Mouse (Mus musculus): ENCODE data around the gene Fanci. TPM values are rescaled to one million over a fixed set of nuclear protein-coding genes. Genes with fewer than 3 reads are reported as not detected.

The Fanci gene
- 0.10 and 0.17 TPM in 2 replicates for polyA plus RNA-seq (2012; rRNA removed)

GRCm38 (mm10) chr7:79391883-79392649, at the start of gene Fanci:
Gene Fanci (plus strand): TSS chr7:79391929.
- TF ChIP-seq POLR2A (IDR thresholded peaks at IDR 0.05; ENCODE audit: low read depth, low read length) (no peak), CTCF (conservative IDR thresholded peaks at IDR 0.05; ENCODE audit: insufficient read depth, insufficient read length, low read depth, low read length) (no peak)
- Histone ChIP-seq H3K27me3 (replicated peaks; ENCODE audit: control insufficient read depth, insufficient read depth, low read length) (no peaks in the 10 kb centered on the region), H3K4me3 (ENCODE audit: insufficient read depth, low read depth, low read length) (peak within 1 kb of the TSS; percentile 84), H3K27ac (ENCODE audit: insufficient read depth, low read depth, low read length) (peak within 1 kb of the TSS; percentile 62; the same call in 1 of the 2 replicates), H3K4me1 (ENCODE audit: control insufficient read depth, insufficient read depth, low read length) (no peaks in the 10 kb centered on the region; the same call in 1 of the 2 replicates), H3K36me3 (ENCODE audit: control insufficient read depth, insufficient read depth, low read length) (no peaks in the 10 kb centered on the region)
- peak; percentile 96 for DNase-seq
- under 1% methylated on average over 44 of the region's 44 CpGs for WGBS

GRCm38 (mm10) chr7:79345902-79346301, 45.8 kb upstream of the Fanci start:
- no peaks in the 10 kb centered on the region for H3K36me3 ChIP-seq (ENCODE audit: control insufficient read depth, insufficient read depth, low read length)
- peak; percentile 60 for DNase-seq
- TF ChIP-seq CTCF (conservative IDR thresholded peaks at IDR 0.05; ENCODE audit: insufficient read depth, insufficient read length, low read depth, low read length) (peak; percentile 47), POLR2A (IDR thresholded peaks at IDR 0.05; ENCODE audit: low read depth, low read length) (no peak)
- no peak overlapping the region for H3K4me3 ChIP-seq (ENCODE audit: insufficient read depth, low read depth, low read length)
- 57% methylated on average over 4 of the region's 4 CpGs for WGBS
- H3K27me3 ChIP-seq (replicated peaks; ENCODE audit: control insufficient read depth, insufficient read depth, low read length) = no peaks in the 10 kb centered on the region
- no peaks in the 10 kb centered on the region for H3K4me1 ChIP-seq (ENCODE audit: control insufficient read depth, insufficient read depth, low read length)
- H3K27ac ChIP-seq (ENCODE audit: insufficient read depth, low read depth, low read length) = no peak overlapping the region

- H3K36me3 ChIP-seq (ENCODE audit: control insufficient read depth, insufficient read depth, low read length) = no peaks in the 10 kb centered on the region
- no peak for TF ChIP-seq CTCF (conservative IDR thresholded peaks at IDR 0.05; ENCODE audit: insufficient read depth, insufficient read length, low read depth, low read length)
- TF ChIP-seq POLR2A (IDR thresholded peaks at IDR 0.05; ENCODE audit: low read depth, low read length) = no peak
- no peak overlapping the region for H3K4me3 ChIP-seq (ENCODE audit: insufficient read depth, low read depth, low read length)
- peak; percentile 13 for DNase-seq
- WGBS = 70% methylated on average over 8 of the region's 8 CpGs
- H3K4me1 ChIP-seq (ENCODE audit: control insufficient read depth, insufficient read depth, low read length) = no peaks in the 10 kb centered on the region
- no peak overlapping the region for H3K27ac ChIP-seq (ENCODE audit: insufficient read depth, low read depth, low read length)
- no peaks in the 10 kb centered on the region for H3K27me3 ChIP-seq (replicated peaks; ENCODE audit: control insufficient read depth, insufficient read depth, low read length)
Measured at GRCm38 (mm10) chr7:79346555-79347075, 45.1 kb upstream of the Fanci start.

- Histone ChIP-seq H3K4me3 (ENCODE audit: insufficient read depth, low read depth, low read length) (no peak overlapping the region), H3K36me3 (ENCODE audit: control insufficient read depth, insufficient read depth, low read length) (no peaks in the 10 kb centered on the region), H3K27me3 (replicated peaks; ENCODE audit: control insufficient read depth, insufficient read depth, low read length) (no peaks in the 10 kb centered on the region), H3K27ac (ENCODE audit: insufficient read depth, low read depth, low read length) (no peak overlapping the region), H3K4me1 (ENCODE audit: control insufficient read depth, insufficient read depth, low read length) (no peaks in the 10 kb centered on the region)
- WGBS = 83% methylated on average over 13 of the region's 13 CpGs
- TF ChIP-seq POLR2A (IDR thresholded peaks at IDR 0.05; ENCODE audit: low read depth, low read length) = no peak
- no peak for TF ChIP-seq CTCF (conservative IDR thresholded peaks at IDR 0.05; ENCODE audit: insufficient read depth, insufficient read length, low read depth, low read length)
- no peak for DNase-seq
Measured at GRCm38 (mm10) chr7:79347108-79347813, 44.5 kb upstream of the Fanci start.

GRCm38 (mm10) chr7:79348816-79349215, 42.9 kb upstream of the Fanci start:
- no peak for DNase-seq

GRCm38 (mm10) chr7:79349738-79350386, 41.9 kb upstream of the Fanci start:
- Histone ChIP-seq H3K36me3 (ENCODE audit: control insufficient read depth, insufficient read depth, low read length) (peaks cover 3% of the 10 kb centered on the region), H3K27me3 (replicated peaks; ENCODE audit: control insufficient read depth, insufficient read depth, low read length) (no peaks in the 10 kb centered on the region)

More at GRCm38 (mm10) chr7:79348816-79349215, 42.9 kb upstream of the Fanci start:
- H3K27ac ChIP-seq (ENCODE audit: insufficient read depth, low read depth, low read length) = no peak overlapping the region
- TF ChIP-seq CTCF (conservative IDR thresholded peaks at IDR 0.05; ENCODE audit: insufficient read depth, insufficient read length, low read depth, low read length) = no peak
- no peak for TF ChIP-seq POLR2A (IDR thresholded peaks at IDR 0.05; ENCODE audit: low read depth, low read length)
- no peaks in the 10 kb centered on the region for H3K4me1 ChIP-seq (ENCODE audit: control insufficient read depth, insufficient read depth, low read length)
- no peak overlapping the region for H3K4me3 ChIP-seq (ENCODE audit: insufficient read depth, low read depth, low read length)
- no peaks in the 10 kb centered on the region for H3K36me3 ChIP-seq (ENCODE audit: control insufficient read depth, insufficient read depth, low read length)
- WGBS = 83% methylated on average over 8 of the region's 8 CpGs
- no peaks in the 10 kb centered on the region for H3K27me3 ChIP-seq (replicated peaks; ENCODE audit: control insufficient read depth, insufficient read depth, low read length)

More at GRCm38 (mm10) chr7:79349738-79350386, 41.9 kb upstream of the Fanci start:
- DNase-seq = peak; percentile 74
- no peak for TF ChIP-seq POLR2A (IDR thresholded peaks at IDR 0.05; ENCODE audit: low read depth, low read length)
- TF ChIP-seq CTCF (conservative IDR thresholded peaks at IDR 0.05; ENCODE audit: insufficient read depth, insufficient read length, low read depth, low read length) = peak; percentile 90
- Histone ChIP-seq H3K4me3 (ENCODE audit: insufficient read depth, low read depth, low read length) (no peak overlapping the region), H3K4me1 (ENCODE audit: control insufficient read depth, insufficient read depth, low read length) (no peaks in the 10 kb centered on the region), H3K27ac (ENCODE audit: insufficient read depth, low read depth, low read length) (no peak overlapping the region)
- 42% methylated on average over 12 of the region's 12 CpGs for WGBS

Measured in kidney, adult 2 months (tissue).